Mouse (Mus musculus) lung, adult 2 months (tissue): ENCODE data around the gene Mtus2. TPM values are rescaled to one million over a fixed set of nuclear protein-coding genes. Genes with fewer than 3 reads are reported as not detected.

Experiments
- DNase-seq: peaks from one replicate; pipeline ENCODE4 v3.0.0; 2022
- H3K4me1 ChIP-seq: fragments of 200-500 bp; 2 replicates; pipeline ENCODE4 v1.6.1; 2011; ENCODE audit warnings: low read length; ENCODE audit not compliant: control insufficient read depth, insufficient read depth
- H3K4me3 ChIP-seq: fragments of 200-500 bp; replicated peaks from 2 replicates; pipeline ENCODE3; 2011; ENCODE audit warnings: low read depth, mild to moderate bottlenecking, control low read depth, low read length; ENCODE audit errors: extremely low read depth
- CTCF ChIP-seq: fragments of 200-500 bp; IDR thresholded peaks from 2 replicates; pipeline ENCODE4 v1.5.1; 2011; ENCODE audit warnings: mild to moderate bottlenecking, low read length, control low read depth; ENCODE audit not compliant: insufficient read depth
- POLR2A ChIP-seq: fragments of 200-500 bp; IDR thresholded peaks from 2 replicates; pipeline ENCODE4 v1.6.1; 2011; ENCODE audit warnings: low read depth, mild to moderate bottlenecking, control low read depth, low read length, borderline replicate concordance; ENCODE audit errors: extremely low read depth
- WGBS: fragments of 180-500 bp; shearing (Covaris S2); methylation state at CpG from one replicate; pipeline ENCODE4 v1.1.7; 2018; 5-methylcytosine and 5-hydroxymethylcytosine counted together
- polyA plus RNA-seq: library from polyadenylated mRNA; depleted of rRNA; stranded (reverse); fragments of >200 nt; gene quantifications from 2 replicates; pipeline ENCODE4 v1.2.3, GENCODE M21; 2012; rRNA removed

Gene Mtus2
- polyA plus RNA-seq, result 4.7 and 6.1 TPM in 2 replicates

GRCm38 (mm10) chr5:147956821-147957564 is at the start of gene Mtus2:
Gene Mtus2 (plus strand): TSS chr5:147957320.
- Histone ChIP-seq H3K4me3 (peak within 1 kb of the TSS; percentile 44), H3K4me1 (peaks cover 6% of the 10 kb centered on the region; the same call in 1 of the 2 replicates)
- under 1% methylated on average over 54 of the region's 55 CpGs for WGBS
- no peak for TF ChIP-seq POLR2A
- TF ChIP-seq CTCF, result peak; percentile 30; the same call in 1 of the 2 replicates
- DNase-seq, result peak; percentile 82

DNA sequence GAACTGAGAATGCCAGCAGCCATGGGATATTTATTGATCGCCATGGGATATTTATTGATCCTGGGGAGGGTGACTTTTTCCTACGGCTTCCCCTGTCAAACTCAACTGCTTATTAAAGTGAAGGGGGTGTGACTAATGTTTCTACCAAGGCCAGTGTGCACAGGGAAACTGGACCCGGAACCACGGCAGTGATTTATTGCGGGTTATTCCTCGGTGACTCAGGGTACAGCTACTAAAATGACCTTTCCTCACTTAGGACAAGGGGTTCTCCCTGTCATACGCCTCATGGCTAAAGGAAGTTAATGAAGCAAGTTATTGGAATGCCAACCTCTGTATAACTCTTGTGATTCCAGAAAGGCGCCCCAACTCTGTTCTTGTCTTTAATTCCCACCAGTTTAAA is 49.3 kb upstream of the Mtus2 start:
- TF ChIP-seq CTCF (no peak), POLR2A (no peak)
- Histone ChIP-seq H3K4me3 (no peak overlapping the region), H3K4me1 (no peaks in the 10 kb centered on the region; the same call in 1 of the 2 replicates)
- DNase-seq, result no peak
- 88% methylated on average over 8 of the region's 8 CpGs for WGBS

- H3K4me3 ChIP-seq, result no peak overlapping the region
- no peak for TF ChIP-seq POLR2A
- 0 out of 2 replicates have a peak, but pooled peaks have one; percentile 15 for TF ChIP-seq CTCF
- DNase-seq, result no peak
- H3K4me1 ChIP-seq, result peaks cover 9% of the 10 kb centered on the region; the same call in 1 of the 2 replicates
- 74% methylated on average over 12 of the region's 12 CpGs for WGBS
Measured at GRCm38 (mm10) chr5:147910807-147911509, 46.2 kb upstream of the Mtus2 start.

- 66% methylated on average over 4 of the region's 5 CpGs for WGBS
- Histone ChIP-seq H3K4me3 (no peak overlapping the region), H3K4me1 (peaks cover 9% of the 10 kb centered on the region; the same call in 1 of the 2 replicates)
- TF ChIP-seq CTCF (no peak), POLR2A (no peak)
- DNase-seq, result peak; percentile 45
Measured at GRCm38 (mm10) chr5:147911744-147912143, 45.4 kb upstream of the Mtus2 start.

DNA sequence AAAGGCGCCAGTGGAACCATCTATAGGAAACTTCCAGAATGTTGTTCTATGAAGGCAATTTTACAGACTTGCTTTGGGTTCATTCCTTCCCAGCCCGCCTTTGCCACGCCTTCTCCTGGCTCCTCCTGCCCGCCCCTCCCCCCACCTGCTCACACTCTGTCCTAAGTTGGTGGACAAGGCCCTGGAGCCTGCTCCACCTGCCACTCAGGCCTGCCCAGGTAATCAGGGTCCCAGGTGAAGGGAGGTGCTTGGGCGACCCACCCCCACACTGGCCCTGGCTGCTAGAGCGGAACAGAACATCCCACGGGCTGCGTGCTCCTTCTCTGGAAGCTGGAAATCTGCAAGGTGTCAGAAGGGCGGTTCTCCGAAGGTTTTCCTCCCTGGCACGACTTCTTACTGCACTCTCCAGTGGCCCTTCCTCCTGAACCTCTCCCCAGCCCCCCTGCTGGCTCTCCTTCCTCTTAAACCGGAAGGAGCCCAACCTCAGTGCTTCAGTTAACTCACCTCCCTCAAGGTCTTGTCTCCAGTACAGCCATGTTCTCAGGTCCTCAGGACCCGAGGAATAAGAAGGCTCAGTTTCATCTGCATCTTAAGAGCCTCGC is 43.8 kb upstream of the Mtus2 start:
- Histone ChIP-seq H3K4me3 (peak overlapping the region; percentile 4), H3K4me1 (peaks cover 9% of the 10 kb centered on the region; the same call in 1 of the 2 replicates)
- DNase-seq, result peak; percentile 33
- TF ChIP-seq CTCF (no peak), POLR2A (no peak)
- WGBS, result 32% methylated on average over 14 of the region's 14 CpGs

DNA sequence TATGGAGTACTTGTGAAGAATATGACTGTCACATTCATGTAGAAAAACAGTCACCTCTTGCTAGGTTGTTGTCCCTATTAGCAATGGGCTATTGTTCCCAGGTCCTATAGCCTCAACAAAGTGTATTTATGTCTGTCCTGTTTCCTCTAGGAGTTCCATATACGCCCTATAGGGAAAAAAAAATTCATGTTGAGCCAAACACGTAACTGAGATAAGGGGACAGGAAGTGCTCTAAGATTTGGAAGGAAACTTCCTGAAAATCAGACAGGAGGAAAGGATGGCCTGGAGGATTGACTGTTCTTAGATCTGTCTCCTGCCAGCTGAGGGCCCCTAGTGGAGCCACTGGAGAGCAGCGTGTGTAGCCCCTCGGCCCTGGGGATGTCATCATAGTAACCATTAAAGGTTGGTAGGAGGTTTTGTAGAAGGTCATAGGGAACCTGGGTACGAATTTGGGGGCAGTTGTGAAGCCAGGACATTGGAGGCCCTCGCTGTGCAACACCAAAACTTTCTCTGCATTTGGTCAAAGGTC is 42.0 kb upstream of the Mtus2 start:
- no peak for DNase-seq
- Histone ChIP-seq H3K4me3 (no peak overlapping the region), H3K4me1 (peaks cover 9% of the 10 kb centered on the region; the same call in 1 of the 2 replicates)
- 45% methylated on average over 6 of the region's 6 CpGs for WGBS
- TF ChIP-seq POLR2A (no peak), CTCF (peak; percentile 30)

DNA sequence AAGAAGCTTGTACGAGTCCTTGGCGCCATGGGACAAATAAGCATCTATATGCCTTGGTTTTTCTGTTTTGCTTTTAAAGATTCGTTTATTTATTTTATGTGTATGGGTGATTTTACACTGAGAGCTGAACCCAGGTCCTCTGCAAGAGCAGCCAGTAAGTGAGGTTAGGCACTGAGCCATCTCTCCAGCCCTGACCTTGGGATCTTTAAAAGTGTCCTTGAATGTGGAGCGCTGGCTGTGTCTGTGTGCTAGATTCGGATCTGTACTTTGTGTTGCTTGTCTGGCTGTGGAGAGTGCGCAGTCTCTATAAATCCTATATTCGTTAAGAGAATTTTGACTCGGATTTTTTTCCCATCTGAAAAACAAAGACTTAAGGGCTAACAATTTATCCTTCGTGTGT is 40.9 kb upstream of the Mtus2 start:
- 84% methylated on average over 9 of the region's 9 CpGs for WGBS
- Histone ChIP-seq H3K4me3 (no peak overlapping the region), H3K4me1 (peaks cover 9% of the 10 kb centered on the region; the same call in 1 of the 2 replicates)
- DNase-seq, result no peak
- TF ChIP-seq CTCF (no peak), POLR2A (no peak)

DNA sequence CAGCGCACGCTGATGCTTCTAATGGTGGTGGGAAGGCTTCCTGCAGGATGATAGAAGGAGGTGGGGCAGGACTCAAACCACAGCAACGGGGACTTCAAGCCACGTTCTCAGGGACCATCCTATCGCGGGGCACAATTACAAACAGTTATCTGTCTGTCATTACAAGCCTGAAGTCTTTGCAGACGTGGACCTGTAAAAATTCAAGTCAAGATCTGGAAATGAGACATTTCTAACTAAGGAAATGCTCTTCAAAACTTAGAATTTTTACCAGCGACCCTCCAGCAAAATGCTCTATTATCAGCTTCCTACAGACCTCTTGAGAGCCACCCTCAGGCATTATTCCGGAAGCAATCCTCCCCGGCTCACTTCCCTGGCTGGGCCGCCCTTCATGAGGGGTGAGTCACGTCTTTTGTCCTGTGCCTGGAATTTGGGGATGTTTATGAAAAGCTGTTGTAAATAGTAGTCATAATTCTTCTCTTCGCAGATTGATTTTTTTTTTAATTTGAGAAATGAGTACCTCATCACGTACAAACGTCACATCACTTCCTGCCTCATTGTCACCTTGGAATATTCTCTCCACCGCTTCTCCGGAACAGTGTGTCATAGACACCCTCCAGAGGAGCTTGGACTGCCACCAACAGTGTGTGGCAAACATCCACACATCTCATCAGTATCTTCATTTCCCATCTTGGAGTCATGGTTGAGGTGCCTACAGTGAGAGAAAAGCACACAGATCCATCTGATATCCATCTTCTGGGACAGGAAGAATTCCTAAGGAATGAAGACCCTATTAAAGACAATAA is 38.9 kb upstream of the Mtus2 start:
- 28% methylated on average over 17 of the region's 17 CpGs for WGBS
- Histone ChIP-seq H3K4me3 (no peak overlapping the region), H3K4me1 (peaks cover 8% of the 10 kb centered on the region; the same call in 1 of the 2 replicates)
- TF ChIP-seq CTCF (no peak), POLR2A (no peak)
- DNase-seq, result no peak

- TF ChIP-seq CTCF (no peak), POLR2A (no peak)
- WGBS, result 72% methylated on average over 5 of the region's 5 CpGs
- H3K4me1 ChIP-seq, result no peaks in the 10 kb centered on the region
- no peak for DNase-seq
- H3K4me3 ChIP-seq, result no peak overlapping the region
Measured at GRCm38 (mm10) chr5:147924621-147925020, 32.5 kb upstream of the Mtus2 start.
